Mouse (Mus musculus) left cerebral cortex, postnatal 25 days (tissue): ENCODE results near the gene Fam234b. TPM values are rescaled to one million over a fixed set of nuclear protein-coding genes. Genes with fewer than 3 reads are reported as not detected.

Experiments used
- DNase-seq, 2 experiments: peaks; one replicate each; pipeline ENCODE4 v3.0.0; 2022; ENCODE audit warnings: low spot score in 2 of 2, mixed read lengths in 1 of 2
- intact Hi-C: fragments of 180-260 bp; cut with DNase I; formaldehyde crosslinking; loops from one replicate; pipeline ENCODE4 v1.15.1; 2025
- total RNA-seq, 2 experiments: library from RNA; stranded (reverse); gene quantifications; 2 replicates each; pipeline ENCODE4 v1.2.3; 2021

Gene Fam234b
- total RNA-seq, 2 experiments from 2014 or later: 143 to 147 TPM

GRCm38 (mm10) chr6:135211169-135211568 lies 13.4 kb downstream of the Fam234b start:
- no peak for DNase-seq
- intact Hi-C loops: no loop called here

GRCm38 (mm10) chr6:135212666-135213065 lies 14.9 kb downstream of the Fam234b start:
- no peak for DNase-seq
- intact Hi-C loops: no loop called here

- no peak for DNase-seq
- intact Hi-C loops: no loop called here
Measured at GRCm38 (mm10) chr6:135218330-135218729, 20.6 kb downstream of the Fam234b start.

- intact Hi-C loops: no loop called here
Measured at GRCm38 (mm10) chr6:135219916-135220315, 22.1 kb downstream of the Fam234b start.

GRCm38 (mm10) chr6:135223786-135224416 lies 26.1 kb downstream of the Fam234b start:
- intact Hi-C loops: no loop called here
- DNase-seq: peak in 1 of 2 experiments; percentile 58

More at GRCm38 (mm10) chr6:135219916-135220315, 22.1 kb downstream of the Fam234b start:
- DNase-seq: no peak

- DNase-seq: peak in 1 of 2 experiments; percentile 62
- intact Hi-C loops: no loop called here
Measured at GRCm38 (mm10) chr6:135228465-135228941, 30.7 kb downstream of the Fam234b start.

- intact Hi-C loops: loop anchor here (5.0 kb wide), 1 partner anchor 138 kb away; no protein-coding TSS in a partner anchor
Measured at GRCm38 (mm10) chr6:135230586-135230985, 32.8 kb downstream of the Fam234b start.

GRCm38 (mm10) chr6:135232443-135233182 lies 34.8 kb downstream of the Fam234b start:
- intact Hi-C loops: loop anchor here (2.0 to 5.0 kb wide), 2 partner anchors 32 to 140 kb away; no protein-coding TSS in a partner anchor
- DNase-seq: peak; percentile 46 to 86

More at GRCm38 (mm10) chr6:135230586-135230985, 32.8 kb downstream of the Fam234b start:
- DNase-seq: no peak

GRCm38 (mm10) chr6:135235742-135236141 lies 38.0 kb downstream of the Fam234b start:
- intact Hi-C loops: no loop called here
- DNase-seq: no peak

- intact Hi-C loops: no loop called here
- no peak for DNase-seq
Measured at GRCm38 (mm10) chr6:135236576-135236975, 38.8 kb downstream of the Fam234b start.

- DNase-seq: no peak
- intact Hi-C loops: no loop called here
Measured at GRCm38 (mm10) chr6:135237326-135237725, 39.5 kb downstream of the Fam234b start.

- no peak for DNase-seq
- intact Hi-C loops: no loop called here
Measured at GRCm38 (mm10) chr6:135238211-135238610, 40.4 kb downstream of the Fam234b start.

- DNase-seq: peak in 1 of 2 experiments; percentile 28
- intact Hi-C loops: loop anchor here (5.0 kb wide), 1 partner anchor 93 kb away; no protein-coding TSS in a partner anchor
Measured at GRCm38 (mm10) chr6:135240361-135240760, 42.6 kb downstream of the Fam234b start.

- DNase-seq: no peak
- intact Hi-C loops: loop anchor here (5.0 kb wide), 1 partner anchor 158 kb away; no protein-coding TSS in a partner anchor
Measured at GRCm38 (mm10) chr6:135245586-135245985, 47.8 kb downstream of the Fam234b start.

GRCm38 (mm10) chr6:135247861-135248260 lies 50.1 kb downstream of the Fam234b start:
- intact Hi-C loops: loop anchor here (2.0 to 5.0 kb wide), 2 partner anchors 121 to 161 kb away; no protein-coding TSS in a partner anchor

GRCm38 (mm10) chr6:135249846-135250531 lies 52.2 kb downstream of the Fam234b start:
- DNase-seq: peak; percentile 72 to 75
- intact Hi-C loops: loop anchor here (1.0 to 5.0 kb wide), 4 partner anchors 119 to 163 kb away; no protein-coding TSS in a partner anchor

More at GRCm38 (mm10) chr6:135247861-135248260, 50.1 kb downstream of the Fam234b start:
- DNase-seq: no peak

- intact Hi-C loops: no loop called here
- DNase-seq: no peak
Measured at GRCm38 (mm10) chr6:135250926-135251699, 53.3 kb downstream of the Fam234b start.

- DNase-seq: no peak
- intact Hi-C loops: no loop called here
Measured at GRCm38 (mm10) chr6:135251849-135252727, 54.3 kb downstream of the Fam234b start.
